Mouse (Mus musculus): ENCODE results near the gene Rgs7. TPM values are rescaled to one million over a fixed set of nuclear protein-coding genes. Genes with fewer than 3 reads are reported as not detected.

The Rgs7 gene
- total and polyA plus RNA-seq, 3 experiments, result not detected

- Histone ChIP-seq H3K79me2 (ENCODE audit: control insufficient read depth, insufficient read depth, low read length, poor library complexity) (no peaks in the 10 kb centered on the region), H3K4me1 (ENCODE audit: control insufficient read depth in 1 of 2, insufficient read depth in 2 of 2, low read length in 2 of 2) (no peaks in the 10 kb centered on the region), H3K36me3 (ENCODE audit: control insufficient read depth in 1 of 2, insufficient read depth in 2 of 2, low read length in 2 of 2) (no peaks in the 10 kb centered on the region), H3K9ac (ENCODE audit: control insufficient read depth, low read depth, low read length, poor library complexity, severe bottlenecking) (no peak overlapping the region), H3K9me3 (replicated peaks; ENCODE audit: insufficient read depth, low read length) (no peaks in the 10 kb centered on the region), H3K4me3 (ENCODE audit: control insufficient read depth in 1 of 2, insufficient read depth in 1 of 2, low read depth in 2 of 2, low read length in 2 of 2) (no peak overlapping the region), H3K27ac (ENCODE audit: control insufficient read depth, low read depth, low read length) (no peak overlapping the region), H3K27me3 (ENCODE audit: control insufficient read depth in 1 of 2, insufficient read depth in 2 of 2, low read length in 2 of 2) (no peaks in the 10 kb centered on the region)
- TF ChIP-seq GABPA (IDR thresholded peaks at IDR 0.05; ENCODE audit: low read depth, low read length) (no peak), CHD2 (IDR thresholded peaks at IDR 0.05; ENCODE audit: low read length) (no peak), MYC (IDR thresholded peaks at IDR 0.05; ENCODE audit: low read depth, low read length) (no peak), NELFE (IDR thresholded peaks at IDR 0.05; ENCODE audit: low read depth, low read length) (no peak), ZC3H11A (IDR thresholded peaks at IDR 0.05; ENCODE audit: low read depth, low read length) (no peak), RCOR1 (IDR thresholded peaks at IDR 0.05; ENCODE audit: low read depth, low read length) (no peak), NRF1 (IDR thresholded peaks at IDR 0.05; ENCODE audit: insufficient read depth, low read depth, low read length, poor library complexity, severe bottlenecking) (no peak), MYB (IDR thresholded peaks at IDR 0.05; ENCODE audit: low read depth, low read length) (no peak), CTCF (IDR thresholded peaks at IDR 0.05 in 2 of 3, conservative IDR thresholded peaks at IDR 0.05 in 1 of 3; ENCODE audit: control insufficient read depth in 1 of 3, insufficient read depth in 1 of 3, low read depth in 2 of 3, low read length in 3 of 3, poor library complexity in 1 of 3, severe bottlenecking in 1 of 3) (no peak), BHLHE40 (IDR thresholded peaks at IDR 0.05; ENCODE audit: borderline replicate concordance, low read depth, low read length) (no peak), MAX (IDR thresholded peaks at IDR 0.05; ENCODE audit: low read length) (no peak), TBP (IDR thresholded peaks at IDR 0.05; ENCODE audit: low read depth, low read length) (no peak), RAD21 (IDR thresholded peaks at IDR 0.05; ENCODE audit: low read depth, low read length) (no peak), MAFK (IDR thresholded peaks at IDR 0.05; ENCODE audit: borderline replicate concordance, low read depth, low read length) (no peak)
- DNase-seq (ENCODE audit: low read depth, low spot score), result no peak
Observed at GRCm38 (mm10) chr1:175069758-175070290, 422.5 kb downstream of the Rgs7 start.

DNA sequence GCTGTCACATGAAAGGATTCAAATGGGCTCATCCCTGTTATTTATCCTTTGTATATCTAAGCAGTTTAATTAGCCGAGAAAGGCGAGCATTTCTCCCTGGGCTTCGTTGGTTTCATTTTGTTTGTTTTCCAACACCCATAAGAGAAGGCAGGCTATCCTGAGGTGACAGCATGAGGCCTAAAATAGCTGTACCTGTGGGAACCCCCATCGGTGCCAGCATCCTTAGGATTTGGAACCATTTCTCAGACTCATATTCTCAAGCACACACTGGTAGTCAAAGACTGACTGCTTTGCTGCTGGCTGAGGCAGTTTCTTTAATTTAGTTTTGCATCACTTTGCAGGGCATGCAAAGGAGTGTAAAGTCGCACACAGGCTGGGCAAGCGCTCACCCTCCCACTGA, 443.2 kb downstream of the Rgs7 start:
- no peak overlapping the region for H3K27ac ChIP-seq (ENCODE audit: control insufficient read depth, low read depth, low read length)
- no peaks in the 10 kb centered on the region for H3K79me2 ChIP-seq (ENCODE audit: control insufficient read depth, insufficient read depth, low read length, poor library complexity)
- no peaks in the 10 kb centered on the region for H3K9me3 ChIP-seq (replicated peaks; ENCODE audit: insufficient read depth, low read length)
- H3K4me3 ChIP-seq (ENCODE audit: control insufficient read depth in 1 of 2, insufficient read depth in 1 of 2, low read depth in 2 of 2, low read length in 2 of 2), result no peak overlapping the region
- no peaks in the 10 kb centered on the region for H3K4me1 ChIP-seq (ENCODE audit: control insufficient read depth in 1 of 2, insufficient read depth in 2 of 2, low read length in 2 of 2)
- H3K27me3 ChIP-seq (ENCODE audit: control insufficient read depth in 1 of 2, insufficient read depth in 2 of 2, low read length in 2 of 2), result no peaks in the 10 kb centered on the region; a peak in 1 of 4 replicates
- TF ChIP-seq ZC3H11A (IDR thresholded peaks at IDR 0.05; ENCODE audit: low read depth, low read length), result no peak
- TF ChIP-seq MAZ (IDR thresholded peaks at IDR 0.05; ENCODE audit: low read depth, low read length), result no peak
- TF ChIP-seq CHD1 (IDR thresholded peaks at IDR 0.05; ENCODE audit: low read depth, low read length), result no peak
- TF ChIP-seq MAX (IDR thresholded peaks at IDR 0.05; ENCODE audit: low read length), result no peak
- no peak for TF ChIP-seq JUND (IDR thresholded peaks at IDR 0.05; ENCODE audit: low read depth, low read length)
- no peak for TF ChIP-seq KAT2A (conservative IDR thresholded peaks at IDR 0.05; ENCODE audit: low read depth, low read length)
- TF ChIP-seq HCFC1 (IDR thresholded peaks at IDR 0.05; ENCODE audit: low read depth, low read length), result no peak
- no peak for TF ChIP-seq MXI1 (IDR thresholded peaks at IDR 0.05; ENCODE audit: low read depth, low read length)
- TF ChIP-seq POLR2AphosphoS2 (IDR thresholded peaks at IDR 0.05; ENCODE audit: low read length), result no peak
- no peak for TF ChIP-seq MYC (IDR thresholded peaks at IDR 0.05; ENCODE audit: low read depth, low read length)
- no peak for TF ChIP-seq POLR2AphosphoS5 (IDR thresholded peaks at IDR 0.05; ENCODE audit: borderline replicate concordance, low read depth, low read length)
- TF ChIP-seq GATA1 (IDR thresholded peaks at IDR 0.05; ENCODE audit: low read depth, low read length), result no peak
- no peak for TF ChIP-seq RCOR1 (IDR thresholded peaks at IDR 0.05; ENCODE audit: low read depth, low read length)
- H3K36me3 ChIP-seq (ENCODE audit: control insufficient read depth in 1 of 2, insufficient read depth in 2 of 2, low read length in 2 of 2), result no peaks in the 10 kb centered on the region
- DNase-seq (ENCODE audit: low read depth, low spot score), result no peak
- H3K9ac ChIP-seq (ENCODE audit: control insufficient read depth, low read depth, low read length, poor library complexity, severe bottlenecking), result no peak overlapping the region

Measured in MEL (cell line).